Mouse (Mus musculus) small intestine, adult 2 months (tissue): Measurements from ENCODE around the gene Dyrk1a.

Experiments
- CTCF ChIP-seq: fragments of 200-500 bp; IDR thresholded peaks from 2 replicates; pipeline ENCODE4 v1.5.1; 2012; ENCODE audit warnings: low read depth, mild to moderate bottlenecking, control low read depth, inconsistent platforms, low read length, moderate library complexity, mixed read lengths; ENCODE audit not compliant: insufficient replicate concordance, insufficient read length; ENCODE audit errors: extremely low read depth
- POLR2A ChIP-seq: fragments of 200-500 bp; IDR thresholded peaks from 2 replicates; pipeline ENCODE4 v1.6.1; 2012; ENCODE audit warnings: low read depth, mild to moderate bottlenecking, control low read depth, inconsistent platforms, low read length, moderate library complexity

DNA sequence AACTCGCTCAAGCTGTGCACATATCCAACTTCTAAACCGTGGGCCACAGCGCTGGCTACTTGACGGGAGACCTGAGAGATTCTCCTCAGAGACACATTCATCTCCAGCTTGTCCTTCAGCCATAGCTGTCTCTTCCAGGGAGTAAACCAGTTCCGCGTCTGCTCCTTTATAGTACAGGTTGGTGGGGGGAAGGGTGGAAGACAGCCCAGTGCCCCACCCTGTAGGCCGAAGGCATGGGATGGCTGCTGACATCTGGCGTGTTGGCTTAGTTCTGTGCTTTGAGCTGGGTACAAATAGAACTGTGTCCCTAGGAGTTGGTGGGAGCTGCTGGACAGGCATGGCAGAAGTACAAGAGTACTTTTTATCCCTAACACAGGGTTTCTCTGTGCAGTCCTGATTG, 18.4 kb downstream of the Dyrk1a start:
- TF ChIP-seq POLR2A (no peak), CTCF (no peak)
